Mouse (Mus musculus): ENCODE measurements around the gene Sdhaf4.

GRCm38 (mm10) chr1:23958101-23958500, 47.4 kb downstream of the Sdhaf4 start:
- no peak for TF ChIP-seq MYOD1 (IDR thresholded peaks at IDR 0.05; ENCODE audit: control insufficient read depth, insufficient read length, low read depth)
- TF ChIP-seq CTCF (IDR thresholded peaks at IDR 0.05; ENCODE audit: control insufficient read depth, insufficient read depth, insufficient read length) = no peak
- TF ChIP-seq MAX (IDR thresholded peaks at IDR 0.05) = no peak
- TF ChIP-seq CEBPB (IDR thresholded peaks at IDR 0.05; ENCODE audit: low read depth) = no peak
- TF ChIP-seq FOSL1 (IDR thresholded peaks at IDR 0.05; ENCODE audit: insufficient read depth, low read length, poor library complexity, severe bottlenecking) = no peak
- TF ChIP-seq MYOG (IDR thresholded peaks at IDR 0.05; ENCODE audit: control insufficient read depth, extremely low read depth, insufficient read length) = no peak

Data from C2C12 (cell line).